Mouse (Mus musculus) erythroblast, embryonic 14.5 days (primary cell): ENCODE results near the gene Cit.

Experiments used
- GATA1 ChIP-seq: IDR thresholded peaks from 2 replicates; pipeline ENCODE4 v1.6.1; 2012; ENCODE audit warnings: low read length, inconsistent platforms, mixed read lengths
- TAL1 ChIP-seq: IDR thresholded peaks from 3 replicates; pipeline ENCODE4 v1.6.1; 2012; ENCODE audit warnings: low read length, inconsistent platforms, mixed read lengths

DNA sequence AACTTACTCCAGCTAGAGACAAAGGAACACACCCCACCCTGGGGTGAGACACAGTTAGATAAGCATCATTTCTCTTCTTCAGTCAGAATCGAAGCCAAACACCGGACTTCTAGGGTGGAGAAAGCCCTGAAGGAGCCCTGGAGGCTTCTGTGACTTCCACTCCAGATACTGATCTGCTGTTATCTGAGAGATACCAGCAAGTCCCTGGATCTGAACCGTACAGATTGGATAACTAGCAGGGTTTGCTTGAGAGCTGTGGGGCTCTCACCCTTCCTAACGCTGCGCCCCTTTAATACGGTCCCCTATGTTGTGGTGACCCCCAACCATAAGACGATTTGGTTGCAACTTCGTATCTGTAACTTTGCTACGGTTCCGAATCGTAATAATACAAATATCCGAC lies 177.1 kb downstream of the Cit start:
- TF ChIP-seq TAL1 (peak; percentile 40; the same call in 1 of the 3 replicates), GATA1 (peak; percentile 56; the same call in 1 of the 2 replicates)
